Mouse (Mus musculus): ENCODE results near the gene Chga. TPM values are rescaled to one million over a fixed set of nuclear protein-coding genes. Genes with fewer than 3 reads are reported as not detected.

Chga gene
- polyA plus RNA-seq, 1 experiment from 2014 or later = 5.4 TPM

GRCm38 (mm10) chr12:102590711-102591360 lies 36.1 kb downstream of the Chga start:
- H3K36me3 ChIP-seq (ENCODE audit: insufficient read depth, low read length) = no peaks in the 10 kb centered on the region
- H3K27me3 ChIP-seq (ENCODE audit: insufficient read depth, low read length) = no peaks in the 10 kb centered on the region
- H3K9me3 ChIP-seq (ENCODE audit: low read length) = no peaks in the 10 kb centered on the region
- H3K4me2 ChIP-seq (replicated peaks; ENCODE audit: low read depth, low read length) = no peak overlapping the region
- H3K4me1 ChIP-seq (ENCODE audit: insufficient read depth, low read length) = peaks cover 37% of the 10 kb centered on the region
- ATAC-seq (ENCODE audit: low FRiP score, low TSS enrichment) = 0 out of 2 replicates have a peak, but pooled peaks have one; percentile 21
- H3K4me3 ChIP-seq (ENCODE audit: low read length) = no peak overlapping the region
- WGBS = 53% methylated on average over 17 of the region's 17 CpGs
- H3K9ac ChIP-seq (replicated peaks; ENCODE audit: low read length) = no peak overlapping the region
- 0 out of 2 replicates have a peak overlapping the region, but pooled peaks have one; percentile 15 for H3K27ac ChIP-seq (ENCODE audit: low read length)

DNA sequence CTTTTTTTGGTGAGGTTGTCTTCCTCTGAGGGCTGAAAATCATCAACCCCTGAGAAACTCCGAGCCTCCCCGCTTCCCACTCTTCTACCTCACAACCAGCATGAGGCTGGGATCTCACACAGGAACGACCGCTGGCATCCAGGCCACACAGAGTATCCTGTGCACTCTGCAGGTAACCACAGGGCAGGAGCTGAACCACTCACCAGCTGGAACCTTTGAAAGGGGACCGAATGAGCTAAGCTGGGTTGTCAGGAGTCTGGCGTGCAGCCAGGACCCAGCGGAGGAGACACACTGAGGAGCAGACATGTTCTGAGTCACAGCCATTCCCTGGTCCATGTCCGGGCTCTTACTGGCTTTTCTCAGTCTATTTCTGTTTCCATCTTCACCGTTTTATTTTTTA lies 38.9 kb downstream of the Chga start:
- Histone ChIP-seq H3K9ac (replicated peaks; ENCODE audit: low read length) (no peak overlapping the region), H3K36me3 (ENCODE audit: insufficient read depth, low read length) (no peaks in the 10 kb centered on the region; the same call in 1 of the 2 replicates), H3K4me1 (ENCODE audit: insufficient read depth, low read length) (peaks cover 60% of the 10 kb centered on the region), H3K27ac (ENCODE audit: low read length) (peak overlapping the region; percentile 61; the same call in 1 of the 2 replicates), H3K9me3 (ENCODE audit: low read length) (peaks cover 5% of the 10 kb centered on the region; the same call in 1 of the 2 replicates), H3K27me3 (ENCODE audit: insufficient read depth, low read length) (no peaks in the 10 kb centered on the region), H3K4me3 (ENCODE audit: low read length) (no peak overlapping the region), H3K4me2 (replicated peaks; ENCODE audit: low read depth, low read length) (no peak overlapping the region)
- 0 out of 2 replicates have a peak, but pooled peaks have one; percentile 1 for ATAC-seq (ENCODE audit: low FRiP score, low TSS enrichment)
- 48% methylated on average over 9 of the region's 9 CpGs for WGBS

GRCm38 (mm10) chr12:102594627-102595026 lies 39.9 kb downstream of the Chga start:
- 39% methylated on average over 9 of the region's 9 CpGs for WGBS
- no peak overlapping the region for H3K4me3 ChIP-seq (ENCODE audit: low read length)
- H3K4me2 ChIP-seq (replicated peaks; ENCODE audit: low read depth, low read length) = no peak overlapping the region
- peak; percentile 47 for ATAC-seq (ENCODE audit: low FRiP score, low TSS enrichment)
- H3K4me1 ChIP-seq (ENCODE audit: insufficient read depth, low read length) = peaks cover 69% of the 10 kb centered on the region
- no peaks in the 10 kb centered on the region; the same call in 1 of the 2 replicates for H3K36me3 ChIP-seq (ENCODE audit: insufficient read depth, low read length)
- H3K27ac ChIP-seq (ENCODE audit: low read length) = peak overlapping the region; percentile 49; the same call in 1 of the 2 replicates
- H3K9ac ChIP-seq (replicated peaks; ENCODE audit: low read length) = no peak overlapping the region
- peaks cover 6% of the 10 kb centered on the region; the same call in 1 of the 2 replicates for H3K9me3 ChIP-seq (ENCODE audit: low read length)
- H3K27me3 ChIP-seq (ENCODE audit: insufficient read depth, low read length) = no peaks in the 10 kb centered on the region

DNA sequence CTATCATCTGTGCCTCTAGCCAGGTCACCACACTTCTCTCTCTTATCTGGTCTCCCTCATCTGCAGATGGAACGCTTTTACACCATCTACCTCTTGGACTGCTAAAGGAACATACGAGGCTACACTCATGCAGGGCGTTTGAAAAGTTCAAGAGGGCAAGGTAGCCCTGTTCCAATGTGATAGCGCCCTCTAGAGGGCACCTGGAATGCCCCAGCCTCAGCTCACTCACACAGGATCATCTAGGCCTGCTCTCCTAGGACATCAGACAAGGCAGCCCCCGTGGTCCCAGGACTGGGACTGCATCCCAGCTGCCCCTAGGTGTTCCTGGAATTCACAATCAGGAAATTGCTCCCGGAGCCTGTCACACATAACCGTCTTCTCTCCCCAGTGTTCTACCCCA lies 41.6 kb downstream of the Chga start:
- H3K27ac ChIP-seq (ENCODE audit: low read length) = peak overlapping the region; percentile 54; the same call in 1 of the 2 replicates
- no peak for ATAC-seq (ENCODE audit: low FRiP score, low TSS enrichment)
- no peaks in the 10 kb centered on the region for H3K27me3 ChIP-seq (ENCODE audit: insufficient read depth, low read length)
- H3K4me1 ChIP-seq (ENCODE audit: insufficient read depth, low read length) = peaks cover 79% of the 10 kb centered on the region
- H3K4me3 ChIP-seq (ENCODE audit: low read length) = no peak overlapping the region
- WGBS = 70% methylated on average over 7 of the region's 7 CpGs
- no peaks in the 10 kb centered on the region; the same call in 1 of the 2 replicates for H3K36me3 ChIP-seq (ENCODE audit: insufficient read depth, low read length)
- H3K4me2 ChIP-seq (replicated peaks; ENCODE audit: low read depth, low read length) = no peak overlapping the region
- H3K9me3 ChIP-seq (ENCODE audit: low read length) = peaks cover 6% of the 10 kb centered on the region; the same call in 1 of the 2 replicates
- H3K9ac ChIP-seq (replicated peaks; ENCODE audit: low read length) = no peak overlapping the region

DNA sequence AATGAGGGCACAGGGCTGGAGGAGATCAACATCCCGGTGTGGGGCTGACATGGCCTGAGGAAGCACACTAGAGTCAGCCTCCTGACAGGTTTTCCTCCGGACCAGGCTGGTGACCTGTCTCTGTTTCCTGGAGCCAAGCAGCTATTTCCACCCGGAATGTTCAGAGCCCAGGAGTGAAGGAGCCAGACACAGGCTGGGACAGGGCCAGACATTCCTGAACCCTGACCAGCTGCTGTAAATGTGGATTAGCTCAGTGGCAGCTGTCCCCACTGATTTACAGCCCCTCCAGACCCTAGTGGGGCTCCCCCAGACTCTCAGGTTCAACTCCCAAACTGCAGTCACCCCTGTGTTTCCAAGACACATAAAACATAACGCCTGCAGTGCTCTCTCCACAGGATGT lies 42.7 kb downstream of the Chga start:
- H3K4me1 ChIP-seq (ENCODE audit: insufficient read depth, low read length) = peaks cover 88% of the 10 kb centered on the region
- no peak overlapping the region for H3K4me3 ChIP-seq (ENCODE audit: low read length)
- H3K36me3 ChIP-seq (ENCODE audit: insufficient read depth, low read length) = no peaks in the 10 kb centered on the region; the same call in 1 of the 2 replicates
- H3K9ac ChIP-seq (replicated peaks; ENCODE audit: low read length) = no peak overlapping the region
- H3K27ac ChIP-seq (ENCODE audit: low read length) = peak overlapping the region; percentile 54
- WGBS = 7% methylated on average over 4 of the region's 4 CpGs
- no peaks in the 10 kb centered on the region for H3K27me3 ChIP-seq (ENCODE audit: insufficient read depth, low read length)
- H3K4me2 ChIP-seq (replicated peaks; ENCODE audit: low read depth, low read length) = no peak overlapping the region
- peaks cover 6% of the 10 kb centered on the region; the same call in 1 of the 2 replicates for H3K9me3 ChIP-seq (ENCODE audit: low read length)
- ATAC-seq (ENCODE audit: low FRiP score, low TSS enrichment) = peak; percentile 66; the same call in 1 of the 2 replicates

DNA sequence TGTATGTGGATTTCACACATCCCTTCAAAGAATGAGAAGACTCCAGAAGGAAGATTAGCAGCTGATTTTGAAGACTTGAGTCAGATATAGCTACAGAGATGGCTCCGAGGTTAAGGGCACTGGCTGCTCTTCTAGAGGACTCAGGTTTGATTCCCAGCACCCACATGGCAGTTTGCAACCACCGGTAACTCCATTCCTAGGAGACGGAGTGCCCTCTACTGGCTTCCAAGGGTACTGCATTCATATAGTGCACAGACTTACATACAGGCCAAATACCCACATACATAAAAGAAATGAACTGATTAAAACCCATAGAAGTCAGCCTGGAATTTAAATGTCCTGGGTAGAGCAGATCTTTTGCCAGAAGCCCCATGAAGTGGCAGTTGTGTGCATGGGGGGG lies 43.8 kb downstream of the Chga start:
- H3K27me3 ChIP-seq (ENCODE audit: insufficient read depth, low read length) = no peaks in the 10 kb centered on the region
- no peak overlapping the region for H3K4me3 ChIP-seq (ENCODE audit: low read length)
- no peaks in the 10 kb centered on the region; the same call in 1 of the 2 replicates for H3K36me3 ChIP-seq (ENCODE audit: insufficient read depth, low read length)
- WGBS = 92% methylated on average over 3 of the region's 3 CpGs
- no peak for ATAC-seq (ENCODE audit: low FRiP score, low TSS enrichment)
- no peak overlapping the region for H3K4me2 ChIP-seq (replicated peaks; ENCODE audit: low read depth, low read length)
- no peak overlapping the region for H3K27ac ChIP-seq (ENCODE audit: low read length)
- H3K9ac ChIP-seq (replicated peaks; ENCODE audit: low read length) = no peak overlapping the region
- peaks cover 6% of the 10 kb centered on the region; the same call in 1 of the 2 replicates for H3K9me3 ChIP-seq (ENCODE audit: low read length)
- peaks cover 82% of the 10 kb centered on the region for H3K4me1 ChIP-seq (ENCODE audit: insufficient read depth, low read length)

- H3K27ac ChIP-seq (ENCODE audit: low read length) = peak overlapping the region; percentile 81
- H3K4me2 ChIP-seq (replicated peaks; ENCODE audit: low read depth, low read length) = no peak overlapping the region
- peaks cover 69% of the 10 kb centered on the region for H3K4me1 ChIP-seq (ENCODE audit: insufficient read depth, low read length)
- no peak overlapping the region for H3K4me3 ChIP-seq (ENCODE audit: low read length)
- H3K27me3 ChIP-seq (ENCODE audit: insufficient read depth, low read length) = no peaks in the 10 kb centered on the region
- H3K9me3 ChIP-seq (ENCODE audit: low read length) = peaks cover 6% of the 10 kb centered on the region; the same call in 1 of the 2 replicates
- WGBS = 52% methylated on average over 7 of the region's 7 CpGs
- ATAC-seq (ENCODE audit: low FRiP score, low TSS enrichment) = peak; percentile 49
- peak overlapping the region; percentile 36; the same call in 1 of the 2 replicates for H3K9ac ChIP-seq (replicated peaks; ENCODE audit: low read length)
- H3K36me3 ChIP-seq (ENCODE audit: insufficient read depth, low read length) = peaks cover 6% of the 10 kb centered on the region; the same call in 1 of the 2 replicates
These were observed 45.0 kb downstream of the Chga start for GRCm38 (mm10) chr12:102599801-102600200.

- WGBS = 44% methylated on average over 6 of the region's 6 CpGs
- H3K4me1 ChIP-seq (ENCODE audit: insufficient read depth, low read length) = peaks cover 64% of the 10 kb centered on the region
- ATAC-seq (ENCODE audit: low FRiP score, low TSS enrichment) = no peak
These were observed 45.6 kb downstream of the Chga start for GRCm38 (mm10) chr12:102600345-102600744.

DNA sequence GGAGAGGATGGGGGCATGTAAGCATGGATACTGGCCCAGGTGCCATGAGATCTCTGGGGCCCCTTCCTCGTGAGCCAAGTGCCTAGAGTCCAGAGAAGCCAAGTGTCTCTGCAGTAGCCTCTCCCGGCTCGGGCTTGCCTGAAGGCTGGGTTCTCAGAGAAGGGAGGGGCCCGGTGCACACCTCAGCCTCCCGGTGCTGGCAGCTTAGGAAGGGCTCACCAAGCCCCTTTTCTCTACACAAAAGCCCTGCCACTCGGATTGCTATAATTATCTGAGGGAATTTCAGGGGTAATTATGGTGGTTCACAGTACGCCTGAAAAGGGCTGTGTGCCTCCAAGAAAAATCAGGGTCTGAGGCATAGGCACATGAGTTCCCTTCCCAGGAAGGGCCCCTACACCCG lies 47.1 kb downstream of the Chga start:
- H3K4me2 ChIP-seq (replicated peaks; ENCODE audit: low read depth, low read length) = no peak overlapping the region
- WGBS = 45% methylated on average over 8 of the region's 8 CpGs
- H3K4me1 ChIP-seq (ENCODE audit: insufficient read depth, low read length) = peaks cover 51% of the 10 kb centered on the region
- H3K27ac ChIP-seq (ENCODE audit: low read length) = no peak overlapping the region
- H3K27me3 ChIP-seq (ENCODE audit: insufficient read depth, low read length) = no peaks in the 10 kb centered on the region
- peaks cover 9% of the 10 kb centered on the region; the same call in 1 of the 2 replicates for H3K36me3 ChIP-seq (ENCODE audit: insufficient read depth, low read length)
- H3K9ac ChIP-seq (replicated peaks; ENCODE audit: low read length) = peak overlapping the region; percentile 35; the same call in 1 of the 2 replicates
- peaks cover 6% of the 10 kb centered on the region; the same call in 1 of the 2 replicates for H3K9me3 ChIP-seq (ENCODE audit: low read length)
- ATAC-seq (ENCODE audit: low FRiP score, low TSS enrichment) = no peak
- no peak overlapping the region for H3K4me3 ChIP-seq (ENCODE audit: low read length)

More at GRCm38 (mm10) chr12:102600345-102600744, 45.6 kb downstream of the Chga start:
- Histone ChIP-seq H3K27ac (ENCODE audit: low read length) (peak overlapping the region; percentile 81), H3K4me3 (ENCODE audit: low read length) (no peak overlapping the region), H3K4me2 (replicated peaks; ENCODE audit: low read depth, low read length) (no peak overlapping the region), H3K27me3 (ENCODE audit: insufficient read depth, low read length) (no peaks in the 10 kb centered on the region), H3K9ac (replicated peaks; ENCODE audit: low read length) (no peak overlapping the region), H3K9me3 (ENCODE audit: low read length) (peaks cover 6% of the 10 kb centered on the region; the same call in 1 of the 2 replicates), H3K36me3 (ENCODE audit: insufficient read depth, low read length) (peaks cover 9% of the 10 kb centered on the region; the same call in 1 of the 2 replicates)
